Mouse (Mus musculus): ENCODE data around the gene Zfp28.
A peak's percentile ranks its signal among the peaks of the same experiment; 100 is the strongest.
"Not testable (repeated sequence)": the region's sequence is repeated elsewhere in the genome, so short reads cannot be mapped to it uniquely, and the experiment has no call there.

The Zfp28 gene

GRCm38 (mm10) chr7:6383044-6383455, at the start of gene Zfp28:
TSS of gene Zfp28 (plus strand) at chr7:6383295.
- DNase-seq (ENCODE audit: low read depth), result peak; percentile 83

GRCm38 (mm10) chr7:6339865-6340264, 43.2 kb upstream of the Zfp28 start:
- no peak for DNase-seq (ENCODE audit: low read depth)

GRCm38 (mm10) chr7:6343501-6344071, 39.5 kb upstream of the Zfp28 start, which contains the start of gene Gm3854:
TSS of gene Gm3854 (plus strand) at chr7:6343759.
- no peak for DNase-seq (ENCODE audit: low read depth)

GRCm38 (mm10) chr7:6344124-6344523, 39.0 kb upstream of the Zfp28 start:
- DNase-seq (ENCODE audit: low read depth), result no peak

GRCm38 (mm10) chr7:6358121-6358520, 25.0 kb upstream of the Zfp28 start:
- no peak for DNase-seq (ENCODE audit: low read depth)

GRCm38 (mm10) chr7:6358937-6359590, 24.0 kb upstream of the Zfp28 start:
- DNase-seq (ENCODE audit: low read depth), result peak; percentile 74

- DNase-seq (ENCODE audit: low read depth), result no peak
Measured at GRCm38 (mm10) chr7:6360477-6361060, 22.5 kb upstream of the Zfp28 start.

GRCm38 (mm10) chr7:6361756-6362155, 21.3 kb upstream of the Zfp28 start:
- no peak for DNase-seq (ENCODE audit: low read depth)

- peak; percentile 93 for DNase-seq (ENCODE audit: low read depth)
Measured at GRCm38 (mm10) chr7:6362268-6363046, 20.6 kb upstream of the Zfp28 start.

- peak; percentile 85 for DNase-seq (ENCODE audit: low read depth)
Measured at GRCm38 (mm10) chr7:6363047-6363488, 20.0 kb upstream of the Zfp28 start, which contains the start of gene Zfp78. TSS of gene Zfp78 (plus strand) at chr7:6363280.

GRCm38 (mm10) chr7:6364761-6365160, 18.3 kb upstream of the Zfp28 start:
- DNase-seq (ENCODE audit: low read depth), result no peak

- DNase-seq (ENCODE audit: low read depth), result no peak
Measured at GRCm38 (mm10) chr7:6367185-6367584, 15.9 kb upstream of the Zfp28 start.

GRCm38 (mm10) chr7:6368146-6368545, 14.9 kb upstream of the Zfp28 start:
- not testable (repeated sequence) for DNase-seq (ENCODE audit: low read depth)

- DNase-seq (ENCODE audit: low read depth), result no peak
Measured at GRCm38 (mm10) chr7:6369460-6369859, 13.6 kb upstream of the Zfp28 start.

GRCm38 (mm10) chr7:6372993-6373392, 10.1 kb upstream of the Zfp28 start:
- no peak for DNase-seq (ENCODE audit: low read depth)

GRCm38 (mm10) chr7:6378441-6378840, 4.7 kb upstream of the Zfp28 start:
- no peak for DNase-seq (ENCODE audit: low read depth)

GRCm38 (mm10) chr7:6381431-6381830, 1.7 kb upstream of the Zfp28 start:
- no peak for DNase-seq (ENCODE audit: low read depth)

GRCm38 (mm10) chr7:6384011-6384410, 916 bp downstream of the Zfp28 start:
- DNase-seq (ENCODE audit: low read depth), result no peak

- DNase-seq (ENCODE audit: low read depth), result no peak
Measured at GRCm38 (mm10) chr7:6386995-6387394, 3.9 kb downstream of the Zfp28 start.

- no peak for DNase-seq (ENCODE audit: low read depth)
Measured at GRCm38 (mm10) chr7:6388971-6389370, 5.9 kb downstream of the Zfp28 start.

GRCm38 (mm10) chr7:6389449-6389848, 6.4 kb downstream of the Zfp28 start:
- no peak for DNase-seq (ENCODE audit: low read depth)
